19 mouse cellular contexts compared by ENCODE assay signal in genomic region chr2:6020570-6020969, GRCm38 (mm10).
DNase-seq lines count a peak whose midpoint lies in the region; TF ChIP-seq lines count a peak whose summit lies in the region.
"Had no signal": no experiment of that assay in that cellular context is flagged by ENCODE, and none has a peak within 500 bp of the region (broad histone marks: within the 10 kb centered on the region; RNA-seq: fewer than 3 reads in every experiment).

No protein-coding gene starts in this region.

- H3K79me2 ChIP-seq in MEL (ENCODE audit: control insufficient read depth, insufficient read depth, low read length, poor library complexity) = no peaks in the 10 kb centered on the region

- peaks cover 2 to 9% of the 10 kb centered on the region in 2 experiments for H3K4me1 ChIP-seq in MEL (ENCODE audit: control insufficient read depth in 1 of 2, insufficient read depth in 2 of 2, low read length in 2 of 2)

- no peaks in the 10 kb centered on the region for H3K9me3 ChIP-seq in MEL (replicated peaks; ENCODE audit: insufficient read depth, low read length)
- H3K9me3 ChIP-seq: G1E had no signal

- TF ChIP-seq POLR2A in MEL (IDR thresholded peaks at IDR 0.05; ENCODE audit: control insufficient read depth in 1 of 2, insufficient read depth in 1 of 2, low read depth in 1 of 2, low read length in 2 of 2, poor library complexity in 1 of 2) = no peak

- H3K4me3 ChIP-seq in MEL (ENCODE audit: control insufficient read depth in 1 of 2, insufficient read depth in 1 of 2, low read depth in 2 of 2, low read length in 2 of 2) = no peak overlapping the region

- no peaks in the 10 kb centered on the region for H3K27me3 ChIP-seq in MEL (ENCODE audit: control insufficient read depth in 1 of 2, insufficient read depth in 2 of 2, low read length in 2 of 2)
- H3K27me3 ChIP-seq: CH12.LX, Patski had no signal

- peak; percentile 59 for DNase-seq in MEL (ENCODE audit: low read depth, low spot score)
- DNase-seq in MEL-GATA-1-ER (ENCODE audit: extremely low read depth, low read depth) = peak; percentile 6
- DNase-seq in embryo, embryonic 11 days = no peak
- no peak for DNase-seq in neural tube, embryonic 10.5 days (ENCODE audit: extremely low spot score, low spot score)
- DNase-seq: adrenal gland, adult 2 months; adrenal gland, adult 8-10 months; adrenal gland, postnatal 10 days; adrenal gland, postnatal 14 days; adrenal gland, postnatal 25 days; adrenal gland, postnatal 36 days; B cell, adult 2 months; cerebellum, adult 11 months; cerebellum, adult 11-12 months; cerebellum, adult 18-20 months; cerebellum, adult 2 months; cerebellum, adult 8-10 months had no signal

- H3K9ac ChIP-seq in MEL (ENCODE audit: control insufficient read depth, low read depth, low read length, poor library complexity, severe bottlenecking) = no peak overlapping the region

- H3K27ac ChIP-seq in MEL (ENCODE audit: control insufficient read depth, low read depth, low read length) = no peak overlapping the region

- peak; percentile 73 to 76 for TF ChIP-seq EP300 in MEL (IDR thresholded peaks at IDR 0.05; ENCODE audit: low read depth in 1 of 2, low read length in 2 of 2)

- peaks cover 13 to 17% of the 10 kb centered on the region in 2 experiments for H3K36me3 ChIP-seq in MEL (ENCODE audit: control insufficient read depth in 1 of 2, insufficient read depth in 2 of 2, low read length in 2 of 2)

- no peak for TF ChIP-seq CTCF in MEL (IDR thresholded peaks at IDR 0.05 in 2 of 3, conservative IDR thresholded peaks at IDR 0.05 in 1 of 3; ENCODE audit: control insufficient read depth in 1 of 3, insufficient read depth in 1 of 3, low read depth in 2 of 3, low read length in 3 of 3, poor library complexity in 1 of 3, severe bottlenecking in 1 of 3)

- no peak for TF ChIP-seq RAD21 in MEL (IDR thresholded peaks at IDR 0.05; ENCODE audit: low read depth, low read length)

TF ChIP-seq in MEL, 35 proteins besides CTCF, POLR2A, EP300 and RAD21:
- peak; percentile 30; the same call in 1 of the 2 replicates for TF ChIP-seq RCOR1 (IDR thresholded peaks at IDR 0.05; ENCODE audit: low read depth, low read length)
- TF ChIP-seq MYB (IDR thresholded peaks at IDR 0.05; ENCODE audit: low read depth, low read length) = peak; percentile 68
- 0 out of 2 replicates have a peak, but pooled peaks have one; percentile 37 for TF ChIP-seq GATA1 (IDR thresholded peaks at IDR 0.05; ENCODE audit: low read depth, low read length)
- peak; percentile 16 for TF ChIP-seq TAL1 (IDR thresholded peaks at IDR 0.05; ENCODE audit: low read length)
- peak; percentile 39 for TF ChIP-seq TCF12 (IDR thresholded peaks at IDR 0.05; ENCODE audit: low read depth, low read length)
- TF ChIP-seq SIN3A (IDR thresholded peaks at IDR 0.05; ENCODE audit: low read length) = 0 out of 2 replicates have a peak, but pooled peaks have one; percentile 21
- no peak for TF ChIP-seq MEF2A (IDR thresholded peaks at IDR 0.05; ENCODE audit: extremely low read depth, insufficient replicate concordance, low read depth, low read length, poor library complexity, severe bottlenecking)
- TF ChIP-seq ZC3H11A (IDR thresholded peaks at IDR 0.05; ENCODE audit: low read depth, low read length) = no peak

Comparison
In these comparisons a context has a peak if more than half of its experiments do, and no peak if none do; other contexts are left out.
1. DNase-seq: peak in MEL (single experiment) and MEL-GATA-1-ER (single experiment); none in embryo, embryonic 11 days (single experiment) and neural tube, embryonic 10.5 days (single experiment).